Mouse (Mus musculus) forebrain, embryonic 11.5 days (tissue): Measurements from ENCODE around the gene 2700049A03Rik. TPM values are rescaled to one million over a fixed set of nuclear protein-coding genes. Genes with fewer than 3 reads are reported as not detected.

Experiments
- ATAC-seq: fragments of 200-750 bp; cut with Nextera tagmentation; replicated peaks from 2 replicates; pipeline ENCODE4 v1.8.0; 2017; ENCODE audit warnings: moderate TSS enrichment; ENCODE audit not compliant: low FRiP score
- DNase-seq: peaks from one replicate; pipeline ENCODE4 v3.0.0-alpha.2; 2017; ENCODE audit warnings: low spot score
- H3K27ac ChIP-seq: fragments of 300-500 bp; sonication (generic); 2 replicates; pipeline ENCODE4 v1.5.1; 2014; ENCODE audit warnings: low read depth, low read length
- H3K27me3 ChIP-seq: fragments of 300-500 bp; sonication (generic); 2 replicates; pipeline ENCODE4 v1.6.1; 2014; ENCODE audit warnings: mild to moderate bottlenecking, low read length, mixed read lengths; ENCODE audit not compliant: control insufficient read depth, insufficient read depth
- H3K36me3 ChIP-seq: fragments of 300-500 bp; sonication (generic); 2 replicates; pipeline ENCODE4 v1.6.1; 2014; ENCODE audit warnings: mild to moderate bottlenecking, low read length, moderate library complexity, mixed read lengths; ENCODE audit not compliant: control insufficient read depth, insufficient read depth
- H3K4me1 ChIP-seq: fragments of 300-500 bp; sonication (generic); replicated peaks from 2 replicates; pipeline ENCODE4 v1.6.1; 2014; ENCODE audit warnings: low read length, mixed read lengths; ENCODE audit not compliant: control insufficient read depth, insufficient read depth
- H3K4me2 ChIP-seq: fragments of 300-500 bp; sonication (generic); 2 replicates; pipeline ENCODE4 v1.6.1; 2014; ENCODE audit warnings: low read depth, mild to moderate bottlenecking, low read length, moderate library complexity, mixed read lengths; ENCODE audit not compliant: severe bottlenecking
- H3K4me3 ChIP-seq: fragments of 300-500 bp; sonication (generic); 2 replicates; pipeline ENCODE4 v1.5.1; 2014; ENCODE audit warnings: low read depth, low read length
- H3K9ac ChIP-seq: fragments of 300-500 bp; sonication (generic); 2 replicates; pipeline ENCODE4 v1.6.1; 2014; ENCODE audit warnings: low read length
- H3K9me3 ChIP-seq: fragments of 300-500 bp; sonication (generic); 2 replicates; pipeline ENCODE4 v1.6.1; 2016; ENCODE audit warnings: low read length, mixed read lengths; ENCODE audit not compliant: control insufficient read depth
- WGBS: fragments of 180-500 bp; shearing (Covaris S2); extraction: QIAGEN DNeasy Blood & Tissue Kit; methylation state at CpG from one replicate; pipeline ENCODE4 v1.1.7; 2014; 5-methylcytosine and 5-hydroxymethylcytosine counted together
- polyA plus RNA-seq: library from polyadenylated mRNA; unstranded; fragments of >200 nt; fragmentation: Nextera tagmentation; extraction: Ambion mirVana; gene quantifications from 2 replicates; pipeline ENCODE4 v1.2.1, GENCODE M21; 2014

Gene 2700049A03Rik
- polyA plus RNA-seq, 1 experiment from 2014 or later = 19.0 TPM

DNA sequence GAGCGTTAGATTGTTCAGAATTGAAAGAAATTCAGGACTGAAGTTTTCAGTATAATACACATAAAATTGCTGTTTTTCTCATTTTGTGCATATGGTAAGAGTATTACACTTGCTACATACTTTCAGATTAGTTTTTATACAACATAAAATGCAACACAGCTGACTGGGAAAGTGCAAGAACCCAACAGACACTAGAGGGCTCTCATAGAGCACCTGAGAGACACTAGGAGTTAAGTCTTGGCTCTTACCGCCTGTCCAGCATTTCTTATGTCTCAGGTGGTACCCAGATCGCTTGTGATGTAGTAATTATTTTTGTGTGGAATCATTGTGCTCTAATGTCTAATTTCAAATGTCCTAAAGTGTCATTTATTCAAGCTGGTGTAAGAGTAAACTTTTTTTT is 61.0 kb downstream of the 2700049A03Rik start:
- H3K9me3 ChIP-seq = no peaks in the 10 kb centered on the region
- H3K27me3 ChIP-seq = no peaks in the 10 kb centered on the region
- no peaks in the 10 kb centered on the region for H3K4me1 ChIP-seq
- no peak overlapping the region for H3K4me2 ChIP-seq
- H3K36me3 ChIP-seq = peaks cover 3% of the 10 kb centered on the region; the same call in 1 of the 2 replicates
- ATAC-seq (no peak), DNase-seq (no peak)
- H3K9ac ChIP-seq = no peak overlapping the region
- H3K27ac ChIP-seq = no peak overlapping the region
- no peak overlapping the region for H3K4me3 ChIP-seq
- 77% methylated on average over 3 of the region's 3 CpGs for WGBS

DNA sequence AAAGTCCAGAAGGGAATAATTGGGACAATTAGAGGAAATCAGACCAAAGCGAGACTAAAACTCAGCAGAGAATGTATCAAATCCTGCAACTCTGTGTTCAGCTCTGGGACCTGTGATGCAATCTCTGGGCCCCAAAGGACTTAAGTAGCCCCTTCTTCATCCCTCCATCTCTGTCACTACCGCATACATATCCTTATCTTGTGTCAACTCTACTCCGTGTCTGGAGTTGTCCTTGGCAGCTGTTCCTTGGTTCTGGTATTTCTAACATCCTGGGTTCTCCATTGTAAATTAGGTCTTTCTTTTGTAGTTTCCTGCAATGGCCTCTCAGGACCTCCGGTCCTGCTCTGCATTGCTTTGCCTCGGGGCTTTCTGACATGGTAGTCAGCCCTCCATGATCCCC is 65.1 kb downstream of the 2700049A03Rik start:
- Histone ChIP-seq H3K9ac (no peak overlapping the region), H3K4me3 (no peak overlapping the region), H3K36me3 (no peaks in the 10 kb centered on the region; the same call in 1 of the 2 replicates), H3K4me1 (no peaks in the 10 kb centered on the region), H3K4me2 (no peak overlapping the region), H3K27me3 (no peaks in the 10 kb centered on the region), H3K9me3 (no peaks in the 10 kb centered on the region), H3K27ac (no peak overlapping the region)
- 91% methylated on average over 5 of the region's 5 CpGs for WGBS
- ATAC-seq (no peak), DNase-seq (no peak)

DNA sequence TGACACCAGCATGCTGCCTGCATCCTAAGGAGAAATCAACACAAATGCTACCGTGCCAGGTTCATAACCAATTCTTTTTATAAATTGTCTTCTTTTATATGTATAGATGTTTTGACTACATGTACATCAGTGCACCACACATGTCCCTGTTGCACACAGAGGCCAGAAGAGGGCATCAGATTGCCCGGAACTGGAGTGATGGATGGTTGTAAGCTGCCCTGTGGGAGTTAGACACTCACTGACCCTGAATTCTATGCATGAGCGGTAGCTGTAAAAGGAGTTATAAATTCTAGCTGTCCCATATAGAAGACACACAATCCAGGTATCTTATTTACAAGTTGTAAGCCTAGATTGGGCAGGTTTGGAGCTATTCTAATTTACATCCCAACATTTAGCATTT is 67.7 kb downstream of the 2700049A03Rik start:
- 86% methylated on average over 3 of the region's 3 CpGs for WGBS
- H3K4me3 ChIP-seq = no peak overlapping the region
- no peaks in the 10 kb centered on the region; the same call in 1 of the 2 replicates for H3K36me3 ChIP-seq
- ATAC-seq (no peak), DNase-seq (no peak)
- no peak overlapping the region for H3K27ac ChIP-seq
- no peaks in the 10 kb centered on the region for H3K27me3 ChIP-seq
- no peak overlapping the region for H3K4me2 ChIP-seq
- no peak overlapping the region for H3K9ac ChIP-seq
- no peaks in the 10 kb centered on the region for H3K9me3 ChIP-seq
- no peaks in the 10 kb centered on the region for H3K4me1 ChIP-seq

DNA sequence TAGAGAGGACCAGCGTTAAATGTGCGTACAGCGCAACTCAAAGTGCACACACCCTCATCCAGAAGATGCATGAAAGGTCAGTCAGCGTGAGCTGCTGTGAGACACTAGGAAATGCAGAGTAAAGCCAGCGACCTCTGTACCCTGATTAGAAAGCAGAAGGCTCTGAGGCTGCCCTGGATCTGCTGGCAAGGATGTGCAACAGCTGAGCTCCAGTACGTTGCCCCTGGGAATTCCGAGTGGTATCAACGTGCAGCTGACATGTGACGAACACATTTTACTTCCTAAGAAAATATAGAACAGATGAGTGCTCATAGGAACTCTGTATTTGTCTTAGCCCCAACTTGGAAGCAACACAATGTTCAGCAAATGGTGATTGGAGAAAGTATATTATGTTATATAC is 80.5 kb downstream of the 2700049A03Rik start:
- H3K4me2 ChIP-seq = no peak overlapping the region
- no peaks in the 10 kb centered on the region for H3K9me3 ChIP-seq
- no peak for ATAC-seq
- no peak overlapping the region for H3K4me3 ChIP-seq
- WGBS = 84% methylated on average over 9 of the region's 9 CpGs
- H3K27ac ChIP-seq = no peak overlapping the region
- no peaks in the 10 kb centered on the region for H3K4me1 ChIP-seq
- no peak overlapping the region for H3K9ac ChIP-seq
- H3K36me3 ChIP-seq = no peaks in the 10 kb centered on the region
- H3K27me3 ChIP-seq = no peaks in the 10 kb centered on the region
- DNase-seq = no peak

DNA sequence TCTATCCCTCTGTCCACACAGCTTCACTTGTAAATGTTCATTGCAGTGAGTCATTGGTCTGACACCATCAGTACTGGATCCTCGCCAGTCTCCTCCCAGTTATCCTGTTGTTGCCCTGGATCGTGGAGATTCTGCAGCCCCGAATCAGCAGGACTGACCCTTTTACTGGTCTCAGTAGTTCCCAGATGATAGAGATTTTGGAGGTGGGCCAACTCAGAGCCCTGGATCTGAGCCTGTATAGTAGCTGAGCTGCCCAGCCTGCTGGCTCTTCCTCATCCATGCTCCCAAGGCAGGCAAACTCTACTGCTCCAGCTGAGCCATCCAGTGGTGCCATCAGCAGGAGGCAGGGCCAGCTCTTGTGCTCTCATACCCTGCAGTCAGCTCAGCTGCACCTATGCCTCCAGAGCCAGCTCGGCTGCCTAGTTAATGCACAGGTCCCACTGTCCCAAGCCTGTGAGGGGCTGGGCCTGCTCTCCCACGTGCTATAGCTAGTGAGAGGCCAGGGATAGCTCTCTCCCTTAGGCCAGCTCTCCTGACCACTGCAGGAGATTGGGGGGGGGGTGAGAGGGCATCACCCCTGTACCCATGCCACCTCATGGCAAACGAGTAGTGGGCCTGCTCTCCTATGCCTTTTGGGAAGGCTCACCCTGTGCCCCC is 81.3 kb downstream of the 2700049A03Rik start:
- WGBS = 86% methylated on average over 6 of the region's 6 CpGs
- no peaks in the 10 kb centered on the region for H3K27me3 ChIP-seq
- no peaks in the 10 kb centered on the region for H3K9me3 ChIP-seq
- DNase-seq (no peak), ATAC-seq (no peak)
- no peak overlapping the region for H3K27ac ChIP-seq
- no peaks in the 10 kb centered on the region for H3K36me3 ChIP-seq
- H3K4me2 ChIP-seq = no peak overlapping the region
- H3K4me1 ChIP-seq = no peaks in the 10 kb centered on the region
- no peak overlapping the region for H3K4me3 ChIP-seq
- no peak overlapping the region for H3K9ac ChIP-seq

DNA sequence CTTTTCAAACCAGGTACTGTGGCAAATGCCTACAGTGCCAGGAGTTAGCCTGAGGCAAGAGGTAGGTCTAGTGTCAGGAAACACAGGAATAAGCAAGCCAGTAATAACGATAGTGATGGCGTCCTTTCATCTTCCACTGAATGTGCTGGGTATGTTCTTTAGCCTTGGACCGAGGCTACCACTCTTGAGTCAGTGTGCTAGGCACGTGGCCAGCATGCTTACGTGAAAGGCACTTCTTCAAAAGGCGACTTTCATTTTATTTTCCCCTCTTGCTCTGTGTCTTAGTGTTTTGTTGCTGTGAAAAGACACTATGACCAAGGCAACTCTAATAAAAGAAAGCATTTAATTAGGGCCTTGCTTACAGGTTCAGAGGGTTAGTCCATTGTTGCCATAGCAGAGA is 86.1 kb downstream of the 2700049A03Rik start:
- H3K9me3 ChIP-seq = no peaks in the 10 kb centered on the region

DNA sequence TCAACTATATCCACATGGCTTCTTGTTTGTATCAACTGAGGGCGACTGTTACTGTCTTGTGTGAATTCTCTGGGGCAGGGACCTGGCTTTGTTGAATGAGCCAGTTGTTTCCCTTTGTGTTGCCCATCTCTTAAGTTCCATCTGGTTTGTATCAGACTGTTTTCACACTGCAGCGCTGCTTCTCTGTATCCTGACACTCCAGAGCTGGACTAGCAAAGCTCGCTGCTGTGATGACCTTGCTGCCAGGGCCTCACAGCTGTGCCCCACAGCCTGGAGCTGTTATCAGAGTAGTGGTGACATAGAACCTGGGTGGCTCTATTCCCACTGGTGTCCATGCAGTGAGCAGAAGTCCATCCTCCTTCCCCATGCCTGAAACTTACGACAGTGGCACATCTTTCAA is 91.1 kb downstream of the 2700049A03Rik start:
- Histone ChIP-seq H3K4me2 (no peak overlapping the region), H3K36me3 (no peaks in the 10 kb centered on the region; the same call in 1 of the 2 replicates), H3K9ac (no peak overlapping the region), H3K4me3 (no peak overlapping the region), H3K4me1 (no peaks in the 10 kb centered on the region), H3K27me3 (no peaks in the 10 kb centered on the region), H3K9me3 (no peaks in the 10 kb centered on the region), H3K27ac (no peak overlapping the region)
- no peak for DNase-seq
- WGBS = 76% methylated on average over 4 of the region's 4 CpGs
- no peak for ATAC-seq

More for the DNA sequence above, 86.1 kb downstream of the 2700049A03Rik start:
- Histone ChIP-seq H3K36me3 (no peaks in the 10 kb centered on the region; the same call in 1 of the 2 replicates), H3K9ac (no peak overlapping the region), H3K27me3 (no peaks in the 10 kb centered on the region), H3K4me3 (no peak overlapping the region), H3K4me2 (no peak overlapping the region), H3K27ac (no peak overlapping the region), H3K4me1 (no peaks in the 10 kb centered on the region)
- WGBS = 92% methylated on average over 6 of the region's 6 CpGs
- DNase-seq (no peak), ATAC-seq (no peak)

DNA sequence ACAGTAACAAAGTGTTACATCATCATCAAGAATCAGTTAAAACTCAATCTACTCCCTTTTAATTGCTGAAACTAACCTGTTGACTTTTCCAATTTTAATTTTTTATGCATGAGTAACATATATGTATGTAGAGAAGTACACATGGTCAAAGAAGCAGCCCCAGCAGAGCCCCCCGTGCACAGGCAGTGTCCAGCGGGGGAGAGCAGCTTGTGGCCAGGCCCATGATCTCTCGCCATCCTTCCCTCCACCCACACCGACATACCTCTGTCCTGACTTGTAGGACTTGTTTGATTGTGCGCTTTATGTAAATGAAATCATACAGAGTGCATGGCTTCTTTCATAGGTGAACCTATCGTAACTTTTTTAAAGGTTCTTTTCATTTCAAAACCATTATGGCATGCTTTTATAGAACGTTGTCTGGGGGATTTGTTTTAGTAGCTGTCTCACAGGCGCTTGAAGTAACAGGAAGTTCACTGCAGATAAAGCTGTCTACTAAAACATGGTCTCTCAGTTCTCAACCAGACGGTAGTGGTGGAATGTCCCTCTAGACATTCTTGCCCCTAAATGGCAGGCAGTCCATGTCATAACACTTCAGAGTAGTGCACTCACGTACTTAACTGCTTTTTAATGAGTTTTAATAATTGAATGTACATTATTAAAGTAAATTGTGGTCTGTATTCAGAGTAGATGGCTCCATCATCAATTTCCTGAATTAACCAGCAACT is 92.4 kb downstream of the 2700049A03Rik start:
- 84% methylated on average over 10 of the region's 10 CpGs for WGBS
- H3K27ac ChIP-seq = no peak overlapping the region
- H3K36me3 ChIP-seq = no peaks in the 10 kb centered on the region; the same call in 1 of the 2 replicates
- no peak overlapping the region for H3K4me3 ChIP-seq
- H3K9ac ChIP-seq = no peak overlapping the region
- H3K4me2 ChIP-seq = no peak overlapping the region
- no peak for ATAC-seq
- H3K9me3 ChIP-seq = no peaks in the 10 kb centered on the region
- H3K27me3 ChIP-seq = no peaks in the 10 kb centered on the region
- DNase-seq = no peak
- H3K4me1 ChIP-seq = no peaks in the 10 kb centered on the region

DNA sequence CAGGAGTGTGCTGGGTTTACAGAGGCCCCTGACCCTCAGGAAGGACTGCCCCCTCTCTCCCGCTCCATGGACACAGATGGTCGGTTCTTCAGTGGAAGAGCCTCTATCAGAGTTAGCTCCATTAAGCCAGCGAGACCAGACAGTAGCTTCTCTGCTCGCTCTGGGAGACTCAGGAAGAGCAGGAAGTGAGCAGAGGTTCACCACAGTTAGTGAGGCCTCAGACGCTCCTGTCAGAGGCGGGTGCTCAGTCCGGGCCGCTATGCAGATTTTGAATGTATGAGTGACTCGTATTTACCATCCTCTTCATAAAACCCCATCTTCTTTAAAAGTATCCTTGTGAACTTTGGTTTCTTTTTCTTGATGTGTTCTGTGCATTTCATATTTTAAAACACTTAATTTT is 94.9 kb downstream of the 2700049A03Rik start:
- 88% methylated on average over 9 of the region's 9 CpGs for WGBS
- no peaks in the 10 kb centered on the region for H3K9me3 ChIP-seq
- no peak for DNase-seq
- H3K4me1 ChIP-seq = no peaks in the 10 kb centered on the region
- ATAC-seq = no peak
- H3K4me3 ChIP-seq = no peak overlapping the region
- H3K36me3 ChIP-seq = no peaks in the 10 kb centered on the region
- H3K27me3 ChIP-seq = no peaks in the 10 kb centered on the region
- no peak overlapping the region for H3K4me2 ChIP-seq
- no peak overlapping the region for H3K27ac ChIP-seq
- H3K9ac ChIP-seq = no peak overlapping the region
